Mouse (Mus musculus): ENCODE results near the gene Lmx1a.

GRCm38 (mm10) chr1:167754636-167755522 is 65.8 kb downstream of the Lmx1a start:
- TF ChIP-seq CTCF (IDR thresholded peaks at IDR 0.05; ENCODE audit: low read depth, low read length) (no peak), POLR2A (IDR thresholded peaks at IDR 0.05; ENCODE audit: insufficient read depth, low read length) (no peak)

All from ES-Bruce4 (cell line).